Mouse (Mus musculus) right cerebral cortex, postnatal 14 days (tissue): ENCODE results near the gene Ptger1.

ENCODE experiments used
- DNase-seq: peaks from one replicate; pipeline ENCODE4 v3.0.0; 2022

Ptger1 gene

DNA sequence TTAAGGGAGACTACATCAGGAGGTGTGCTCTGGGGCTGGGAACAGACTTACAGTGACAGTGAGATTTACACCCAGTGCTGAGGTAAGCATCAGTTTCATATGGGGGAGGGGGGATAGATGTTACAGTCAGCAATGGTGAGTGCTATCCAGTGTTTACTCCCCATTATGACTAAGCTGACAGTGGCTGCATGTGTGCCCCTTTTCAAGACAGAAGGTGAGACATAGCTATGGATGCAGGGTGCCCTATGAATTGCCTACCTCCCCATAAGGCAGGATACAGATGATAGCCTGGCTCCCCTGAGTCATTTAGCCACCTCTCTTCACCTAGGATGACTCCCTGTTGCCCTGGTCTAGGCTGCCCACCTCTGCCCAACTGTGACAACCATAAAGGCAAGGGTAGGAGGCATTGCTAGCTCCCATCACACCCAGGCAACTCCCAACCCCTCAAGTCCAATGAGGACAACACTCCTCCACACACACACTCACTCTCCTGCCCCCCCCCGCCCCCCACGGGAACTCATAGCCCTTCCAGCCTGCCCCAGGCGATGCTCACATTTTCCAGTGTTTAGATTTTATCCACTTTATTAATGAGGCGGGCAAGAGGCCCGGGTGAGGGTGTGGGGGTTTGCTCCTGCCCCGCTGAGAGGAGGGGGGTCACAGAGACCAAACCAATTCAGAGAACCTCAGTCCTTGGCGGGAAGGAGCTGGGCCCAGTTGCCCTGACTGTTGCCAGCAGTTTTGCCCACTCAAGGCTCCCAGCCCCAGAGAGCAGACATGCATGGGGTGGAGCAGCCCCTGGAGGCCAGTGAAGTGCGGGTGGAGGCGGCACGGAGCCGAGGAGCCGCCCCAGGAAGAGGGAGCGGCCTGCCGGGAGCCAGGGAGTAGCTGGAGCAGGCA is at the start of gene Ptger1:
TSS of gene Ptger1 (plus strand) at position 710 of the 897 bp plus-strand sequence.
- DNase-seq: no peak

DNA sequence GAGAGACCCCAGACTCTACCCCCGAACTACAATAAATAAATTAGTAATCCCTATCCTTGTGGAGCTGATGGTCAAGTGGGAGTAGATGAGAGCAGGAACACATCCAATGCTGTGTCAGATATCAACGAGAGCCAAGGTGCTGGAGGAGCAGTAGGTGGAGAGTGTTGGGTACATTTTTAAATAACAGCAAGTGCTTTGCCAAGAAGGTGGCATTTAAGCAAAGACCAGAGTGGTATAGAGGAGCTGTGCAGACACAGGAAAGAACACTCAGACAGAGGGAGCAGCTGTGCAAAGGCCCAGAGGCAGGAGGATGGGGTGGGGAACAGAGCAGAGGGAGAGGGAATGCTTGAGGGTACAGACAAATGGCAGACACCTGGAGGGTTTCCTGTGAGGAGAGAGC is 49.4 kb upstream of the Ptger1 start:
- no peak for DNase-seq

DNA sequence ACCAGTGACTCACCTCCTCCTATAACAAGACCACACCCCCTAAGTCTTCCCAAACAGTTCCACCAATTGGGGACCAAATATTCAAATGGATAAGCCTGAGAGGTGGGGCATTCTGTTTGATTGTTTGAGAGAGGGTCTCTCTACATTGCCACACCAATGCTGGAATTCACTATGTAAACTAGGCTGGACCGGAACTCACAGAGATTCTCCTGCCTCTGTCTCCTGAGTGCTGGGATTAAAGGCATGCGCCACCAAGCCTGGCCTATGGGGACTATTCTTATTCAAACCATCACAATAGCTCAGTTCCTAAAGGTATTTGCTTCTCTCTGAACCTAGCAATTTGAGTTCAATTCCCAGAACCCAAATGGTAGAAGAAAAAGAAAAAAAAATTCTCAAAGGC is 47.9 kb upstream of the Ptger1 start:
- no peak for DNase-seq

DNA sequence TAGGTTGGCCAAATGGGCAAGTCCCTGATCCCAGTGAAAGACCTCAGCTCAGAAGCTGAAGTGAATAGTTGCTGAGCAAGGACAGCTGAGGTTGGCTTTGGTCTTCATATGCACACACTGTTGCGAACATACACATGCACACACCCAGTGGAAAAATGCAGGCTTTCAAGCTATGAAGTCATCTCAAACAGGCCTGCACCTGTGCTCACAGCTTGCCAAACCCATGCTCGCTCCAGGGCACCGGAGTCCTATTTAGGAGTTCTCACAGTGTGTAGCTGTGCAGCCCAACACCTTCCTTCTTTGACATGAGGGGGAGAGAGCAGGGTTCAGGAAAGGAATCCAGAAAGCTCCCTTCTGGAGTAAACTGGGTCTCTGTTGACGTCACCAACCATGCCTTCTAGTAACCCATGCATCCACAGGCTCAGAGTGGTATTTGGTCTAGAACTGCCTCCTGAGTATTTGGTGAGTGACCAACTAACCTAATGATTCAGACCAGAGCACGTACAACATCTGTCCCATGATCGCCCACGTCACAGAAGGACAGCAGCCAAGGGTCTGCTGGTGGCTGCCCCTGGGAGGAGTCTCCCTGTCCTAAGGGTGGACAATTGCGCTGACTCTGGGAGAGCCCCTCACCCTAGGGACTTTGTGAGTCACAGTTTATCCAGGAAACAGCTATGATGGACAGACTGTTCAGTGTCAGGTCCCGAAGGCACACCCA is 46.8 kb upstream of the Ptger1 start:
- no peak for DNase-seq

DNA sequence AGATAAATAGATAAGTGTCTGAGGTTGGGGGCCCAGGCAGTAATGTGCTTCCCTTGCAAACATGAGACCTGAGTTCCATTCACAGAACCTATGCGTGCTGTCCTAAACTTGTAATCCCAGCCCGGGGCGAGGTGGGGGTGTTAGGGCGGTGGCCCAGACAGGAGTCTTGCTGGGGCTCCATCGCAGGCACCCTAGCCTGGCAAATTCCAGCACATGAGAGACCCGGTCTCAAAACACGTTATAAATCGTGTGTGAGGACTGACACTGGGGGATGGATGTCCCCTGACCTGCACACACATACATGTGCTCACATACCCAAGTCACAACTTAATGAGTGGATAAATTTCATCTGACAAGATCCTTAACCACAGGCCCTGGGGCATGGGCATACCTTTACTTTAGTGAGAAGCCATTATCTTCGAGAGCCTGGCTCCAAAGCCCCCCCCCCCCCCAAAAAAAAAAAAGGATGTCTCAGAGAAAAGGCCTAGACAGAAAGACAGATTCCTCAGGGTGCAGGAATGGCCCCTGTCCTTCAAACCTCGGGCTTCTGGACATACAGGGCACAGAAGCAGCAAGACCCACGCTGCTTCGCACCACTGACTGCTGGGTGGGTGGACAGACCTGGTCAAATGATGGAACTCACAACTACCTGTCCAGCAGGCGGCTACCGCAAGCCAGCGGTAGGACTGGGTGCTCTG is 44.6 kb upstream of the Ptger1 start:
- no peak for DNase-seq

DNA sequence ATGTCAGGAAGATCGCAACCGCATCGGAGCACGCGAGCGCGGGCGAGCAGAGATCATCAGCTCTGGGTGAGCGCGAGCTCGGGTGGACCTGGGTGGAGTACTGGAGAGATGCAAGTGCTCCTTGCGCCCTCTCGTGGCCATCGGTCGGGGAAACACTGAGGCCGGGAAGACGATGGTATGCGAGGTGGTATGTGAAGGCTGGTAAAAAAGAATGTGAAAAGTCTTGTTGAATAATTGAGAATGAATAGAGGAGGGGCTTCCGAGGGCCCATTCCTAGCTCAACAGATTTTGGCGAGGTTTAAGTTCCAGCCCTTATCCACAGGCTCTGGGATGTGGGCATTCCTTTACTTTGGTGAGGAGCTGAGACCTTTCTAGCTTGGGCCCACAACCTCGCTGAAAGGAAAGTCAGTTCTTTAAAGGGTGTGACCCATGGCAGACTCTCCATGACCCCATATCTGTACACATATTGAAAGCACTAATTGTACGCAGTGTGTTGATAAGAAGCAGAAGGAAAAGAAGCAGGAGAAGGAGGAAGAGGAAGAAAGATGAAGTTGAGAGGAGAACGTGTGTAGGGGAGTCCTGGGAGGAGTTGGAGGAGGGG is 44.0 kb upstream of the Ptger1 start:
- peak; percentile 97 for DNase-seq

DNA sequence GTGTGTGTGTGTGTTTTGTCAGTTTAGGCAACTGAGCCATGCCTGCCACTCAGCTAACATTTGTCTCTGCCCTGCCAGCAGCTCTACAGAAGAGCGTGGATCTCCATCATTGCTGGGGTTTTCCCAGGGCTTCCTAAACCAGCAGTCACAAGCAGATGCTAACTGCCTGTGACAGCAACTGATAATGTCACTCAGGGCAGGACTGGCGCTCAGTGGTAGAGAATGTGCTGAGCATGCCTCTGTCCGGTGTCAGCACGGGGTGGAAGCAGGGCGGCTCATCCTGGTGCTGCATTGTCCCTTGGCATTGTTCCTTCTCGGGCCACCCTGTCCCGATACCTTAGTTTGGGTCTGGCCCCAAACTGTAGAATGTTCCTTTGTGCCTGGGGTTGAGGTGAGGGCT is 42.9 kb upstream of the Ptger1 start:
- DNase-seq: no peak

DNA sequence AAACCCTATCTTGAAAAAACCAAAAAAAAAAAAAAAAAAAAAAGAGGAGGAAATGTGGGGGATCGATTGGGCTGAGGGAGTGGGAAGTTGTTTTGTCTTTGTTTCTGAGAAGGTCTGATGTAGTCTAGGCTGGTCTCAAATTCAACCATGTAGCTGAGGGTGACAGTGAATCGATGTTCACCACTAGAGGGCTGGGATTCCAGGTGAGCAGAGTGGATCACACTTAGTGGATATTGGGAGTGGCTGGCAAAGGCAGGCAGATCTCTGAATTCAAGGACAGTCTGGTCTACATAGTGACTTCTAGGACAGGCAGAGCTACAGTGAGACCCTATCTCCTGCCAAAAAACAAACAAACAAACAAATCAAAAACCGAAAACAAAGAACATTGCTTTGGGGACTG is 41.7 kb upstream of the Ptger1 start:
- DNase-seq: no peak

DNA sequence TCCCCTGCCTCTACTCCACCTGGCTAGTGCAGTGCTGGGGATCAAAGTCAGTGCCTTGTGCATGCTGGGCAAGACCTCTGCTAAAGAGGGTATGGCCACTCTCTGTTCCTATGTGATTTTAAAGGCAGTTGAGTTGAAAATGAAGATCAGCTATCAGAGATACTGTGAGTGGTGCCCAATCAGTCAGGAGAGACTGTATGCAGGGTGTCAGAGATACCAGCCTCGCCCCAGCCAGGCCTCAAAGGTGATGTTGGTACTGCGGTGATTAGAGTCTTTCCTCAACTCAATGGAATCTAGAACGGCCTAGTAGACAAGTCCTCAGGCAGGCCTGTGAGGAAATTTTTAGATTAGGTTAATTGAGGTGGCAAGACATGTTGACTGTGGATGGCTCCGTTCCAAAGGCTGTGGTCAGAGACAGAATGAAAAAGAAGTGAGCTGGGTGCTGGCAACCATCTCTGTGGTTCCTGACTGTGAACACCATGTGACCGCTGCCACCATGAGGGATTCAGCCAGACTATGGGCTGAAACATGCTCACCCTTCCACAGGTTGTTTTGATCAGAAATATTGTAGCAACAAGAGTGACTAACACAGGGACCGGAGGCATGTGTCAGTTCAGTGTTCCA is 40.7 kb upstream of the Ptger1 start:
- no peak for DNase-seq

DNA sequence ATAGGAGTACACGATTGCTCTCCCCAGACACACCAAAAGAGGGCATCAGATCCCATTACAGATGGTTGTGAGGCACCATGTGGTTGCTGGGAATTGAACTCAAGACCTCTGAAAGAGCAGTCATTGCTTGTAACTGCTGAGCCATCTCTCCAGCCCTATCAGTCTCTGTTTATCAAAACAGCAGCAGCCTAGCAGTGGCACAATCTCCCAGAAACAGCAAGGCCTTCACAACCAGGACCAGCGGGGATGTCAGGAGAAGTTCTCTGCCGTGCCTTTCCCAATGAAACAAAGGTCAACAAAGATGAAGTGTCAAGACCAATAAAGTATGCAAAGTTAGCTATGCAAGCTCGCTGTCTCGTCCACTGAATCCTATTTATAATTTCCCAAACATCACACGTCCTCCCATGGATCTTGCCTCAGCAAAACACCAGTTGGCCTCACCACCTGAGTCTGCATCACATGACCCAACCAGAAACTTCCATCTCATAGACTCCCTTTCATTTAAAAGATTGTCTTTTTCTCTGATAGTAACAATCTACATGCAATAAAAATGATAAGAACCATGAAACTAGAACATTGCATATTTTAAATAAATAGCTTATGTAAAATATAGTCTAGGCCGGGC is 34.3 kb upstream of the Ptger1 start:
- no peak for DNase-seq

DNA sequence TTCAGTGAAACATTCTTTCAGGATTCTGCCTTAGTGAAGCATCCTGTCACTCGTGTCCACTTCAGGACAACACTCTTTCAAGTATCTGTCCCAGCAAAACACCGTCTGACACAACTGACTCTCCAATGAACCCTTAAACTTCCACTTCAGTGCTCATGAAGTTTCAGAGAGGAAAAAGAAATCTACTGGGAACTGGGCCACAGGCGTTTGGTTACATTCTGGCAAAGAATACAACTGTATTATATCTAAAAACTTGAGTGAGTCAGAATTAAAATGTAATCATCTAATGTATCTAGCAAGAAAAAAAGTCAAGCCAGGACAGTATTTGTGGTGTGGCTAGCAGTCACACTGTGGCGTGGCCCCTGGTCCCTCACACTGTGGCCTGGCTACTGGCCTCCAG is 27.6 kb upstream of the Ptger1 start:
- no peak for DNase-seq

DNA sequence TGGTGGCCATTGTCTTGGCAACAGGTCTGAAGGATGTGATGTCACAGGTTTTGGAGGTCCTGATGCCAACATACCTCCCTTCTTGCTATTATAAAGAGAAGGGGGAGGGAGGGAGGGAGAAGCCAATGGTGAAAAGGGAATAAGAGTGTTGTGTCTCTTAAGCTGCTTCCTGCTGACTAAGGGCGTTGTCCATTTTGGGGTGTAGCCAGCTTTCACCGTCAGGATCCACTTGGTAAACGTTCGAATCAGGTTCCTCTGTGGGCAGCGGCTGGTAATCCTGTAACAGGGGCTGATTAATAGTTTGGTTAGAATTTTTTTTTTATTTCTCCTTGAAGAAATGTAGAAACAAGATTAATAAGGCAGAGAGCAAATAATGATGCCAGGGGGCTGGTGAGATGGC is 26.8 kb upstream of the Ptger1 start:
- DNase-seq: no peak

DNA sequence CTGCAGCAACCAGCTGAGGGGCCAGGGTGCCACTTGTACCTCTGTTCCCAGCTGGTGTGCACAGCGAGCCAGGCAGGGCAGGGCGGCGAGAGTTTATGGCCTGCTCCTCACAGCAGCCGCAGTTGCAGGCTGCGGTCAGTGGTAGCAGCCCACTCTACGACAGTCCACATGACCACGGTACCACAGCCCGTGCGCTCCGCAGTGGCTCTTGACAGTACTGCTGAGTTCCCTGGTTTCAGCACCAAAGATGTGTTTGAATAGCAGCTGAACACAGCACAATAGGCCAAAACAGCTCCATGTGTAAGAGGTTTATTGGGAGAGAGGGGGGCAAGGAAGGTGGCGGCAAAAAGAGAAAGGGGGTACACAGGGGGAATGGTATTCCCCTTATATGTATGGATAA is 19.0 kb upstream of the Ptger1 start:
- no peak for DNase-seq

DNA sequence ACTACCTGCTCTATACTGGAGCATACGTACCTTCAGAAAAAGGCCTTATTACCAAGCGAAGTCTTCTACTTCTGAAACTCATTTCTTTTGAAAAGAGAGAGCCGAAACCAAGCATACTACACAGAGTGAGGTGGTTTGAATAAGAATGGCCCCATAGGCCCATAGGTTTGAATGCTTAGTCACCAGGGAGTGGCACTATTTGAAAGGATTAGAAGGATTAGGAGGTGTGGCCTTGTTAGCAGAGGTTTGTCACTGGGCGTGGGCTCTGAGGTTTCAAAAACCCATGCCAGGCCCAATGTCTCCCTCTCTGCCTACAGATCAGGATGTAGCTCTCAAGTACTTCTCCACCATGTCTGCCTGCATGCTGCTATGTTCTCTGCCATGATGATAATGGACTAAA is 18.4 kb upstream of the Ptger1 start:
- no peak for DNase-seq

DNA sequence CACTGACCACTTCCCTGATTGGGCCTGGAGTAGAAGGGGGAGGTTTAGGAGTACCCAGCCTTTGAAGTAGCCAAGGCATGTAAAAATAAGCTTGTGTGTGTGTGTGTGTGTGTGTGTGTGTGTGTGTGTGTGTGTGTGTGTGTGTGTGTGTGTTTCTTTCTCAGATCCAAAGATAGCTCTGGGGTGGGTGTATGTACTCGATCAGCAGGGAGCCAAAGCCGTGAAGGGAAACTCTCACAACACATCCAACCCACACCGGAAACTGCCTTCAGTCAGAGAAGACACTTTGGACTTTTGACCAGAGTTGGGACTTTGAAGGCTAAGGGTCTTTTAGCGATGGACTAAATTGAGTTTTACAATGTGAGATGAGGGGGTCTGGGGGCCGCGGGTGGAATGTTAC is 16.8 kb upstream of the Ptger1 start:
- DNase-seq: no peak

DNA sequence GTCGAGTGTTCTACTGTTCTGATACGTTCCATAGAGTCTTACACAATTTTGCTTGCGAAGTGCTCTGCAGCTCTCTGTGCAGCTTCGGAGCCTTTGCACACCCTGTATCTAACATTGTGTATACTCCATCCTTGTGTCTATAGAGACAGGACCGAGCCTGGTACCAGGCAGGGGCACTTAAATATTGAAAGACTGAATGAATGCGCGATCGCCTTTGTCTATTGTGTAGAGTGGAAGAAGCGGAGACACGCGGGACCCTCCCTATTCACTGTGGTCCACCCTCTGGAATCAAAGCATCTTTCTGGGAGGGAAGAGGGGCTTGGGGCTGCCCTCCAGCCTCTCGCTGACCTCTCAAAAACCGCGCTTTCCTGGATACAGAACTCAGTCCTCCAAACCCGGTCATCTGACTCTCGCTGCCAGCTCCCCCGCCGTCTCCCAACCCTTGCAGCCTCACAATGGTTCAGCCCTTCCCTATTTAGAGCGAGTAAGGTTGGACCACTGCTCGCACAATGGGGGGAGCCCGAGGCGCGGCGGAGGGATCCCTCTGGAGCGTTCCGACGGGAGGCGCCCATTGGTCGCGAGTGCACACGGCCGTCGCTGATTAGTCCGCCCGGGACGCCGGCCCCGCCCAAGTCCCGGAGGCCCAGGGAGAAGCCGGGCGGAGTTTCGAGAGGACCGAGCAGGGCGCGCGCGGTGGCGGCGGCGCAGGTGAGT is 14.3 kb upstream of the Ptger1 start, which contains the start of gene Gipc1:
TSS of gene Gipc1 (plus strand) at position 648 of the 714 bp plus-strand sequence.
- peak; percentile 96 for DNase-seq

DNA sequence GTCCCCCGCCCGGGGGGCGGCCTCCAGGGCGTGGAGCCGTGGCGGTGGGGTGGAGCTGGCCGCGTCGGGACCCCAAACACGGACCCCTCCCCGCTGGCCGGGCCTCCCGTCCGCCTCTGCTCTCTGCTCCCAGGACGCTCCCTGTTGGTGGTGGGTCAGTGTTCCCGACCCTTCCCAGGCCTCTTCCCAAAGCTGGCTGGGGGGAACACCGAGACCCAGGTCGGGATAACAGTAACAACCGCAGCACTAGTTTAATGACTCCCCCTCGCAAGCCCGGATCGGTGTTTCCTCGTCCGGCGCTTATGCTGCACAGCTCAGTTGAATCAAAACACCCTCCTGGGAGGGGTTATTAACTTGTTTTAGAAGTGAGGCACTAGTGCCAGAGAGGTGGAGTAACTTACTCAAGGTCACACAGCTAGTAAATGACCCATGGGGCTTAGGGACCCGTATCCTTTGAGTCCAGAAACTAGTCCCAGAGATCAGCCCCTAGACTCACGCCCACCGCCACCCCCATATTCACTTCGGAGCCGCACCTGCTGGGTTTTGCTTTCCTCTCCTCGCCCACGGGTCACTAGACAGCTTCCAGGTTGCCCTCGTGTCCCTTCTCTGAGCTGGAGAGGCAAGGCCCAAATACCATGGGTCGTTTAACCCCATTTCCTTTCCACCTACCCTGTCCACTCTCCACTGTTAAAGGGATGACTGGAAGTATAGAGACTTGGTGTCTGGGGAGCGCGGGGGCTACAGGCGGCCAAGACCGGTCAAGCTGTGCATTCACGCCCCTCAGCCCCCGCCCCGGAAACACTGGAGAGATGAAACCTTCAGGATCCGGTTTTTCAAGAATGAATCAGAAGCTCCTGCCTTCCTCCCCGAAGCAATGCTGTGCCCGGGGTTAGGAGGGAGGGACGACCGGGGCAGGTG is 13.5 kb upstream of the Ptger1 start:
- DNase-seq: no peak

DNA sequence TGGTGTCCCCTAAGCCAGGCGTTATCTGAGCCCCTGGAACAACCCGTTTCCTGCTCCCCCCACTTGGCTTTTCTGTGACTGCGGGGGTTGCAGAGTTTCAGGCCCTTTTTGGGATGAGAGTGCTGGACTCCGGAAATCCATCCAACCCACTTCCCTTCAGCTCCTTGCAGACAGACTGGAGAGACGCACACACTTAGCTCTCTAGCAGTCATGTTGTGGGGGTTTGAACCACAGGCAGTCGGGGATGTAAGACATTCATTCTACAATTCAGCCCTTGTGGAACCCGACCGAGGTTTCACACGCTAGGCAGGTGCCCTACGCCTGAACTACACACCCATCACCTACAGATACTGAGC is 12.8 kb upstream of the Ptger1 start:
- DNase-seq: no peak

DNA sequence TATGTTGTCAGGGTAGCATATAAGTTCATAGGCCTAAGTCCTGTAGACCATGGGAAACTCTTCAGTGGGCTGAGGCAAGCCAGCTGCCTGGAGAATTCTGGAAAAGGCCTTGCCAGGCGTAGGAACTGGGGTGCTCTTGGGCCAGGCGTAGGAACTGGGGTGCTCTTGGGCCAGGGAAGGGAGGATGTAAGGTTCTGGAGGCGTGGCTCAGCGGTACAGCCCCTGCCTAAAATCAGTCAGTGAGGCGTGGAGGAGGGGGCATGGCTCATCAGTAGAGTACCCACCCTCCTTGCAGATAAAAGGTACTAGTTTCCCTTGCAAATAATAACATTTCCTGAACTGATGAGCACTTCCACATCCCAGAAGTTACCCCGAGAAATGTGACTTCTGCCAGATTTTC is 11.8 kb upstream of the Ptger1 start:
- DNase-seq: no peak

DNA sequence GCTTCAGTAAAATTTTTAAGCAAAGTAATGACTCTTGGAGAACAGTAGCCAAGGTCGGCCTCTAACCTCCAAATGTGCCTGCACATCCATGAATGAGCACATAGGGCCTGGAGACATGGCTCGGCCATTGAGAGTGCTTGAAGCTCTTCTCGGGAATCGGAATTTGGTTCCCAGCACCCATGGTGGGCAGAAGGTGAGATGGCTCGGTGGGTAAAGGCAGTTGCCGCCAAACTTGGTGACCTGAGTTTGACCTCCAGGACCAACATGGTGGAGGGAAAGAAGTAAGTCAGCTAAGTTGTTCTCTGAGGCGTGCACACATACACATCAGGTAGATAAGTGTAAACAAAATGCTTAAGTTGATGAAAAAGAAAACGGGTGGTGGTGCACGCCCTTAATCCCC is 10.4 kb upstream of the Ptger1 start:
- DNase-seq: no peak
